Mouse (Mus musculus) neutrophil, adult 59 days (primary cell): ENCODE results near the gene Ankrd10. TPM values are rescaled to one million over a fixed set of nuclear protein-coding genes. Genes with fewer than 3 reads are reported as not detected.

ENCODE experiments used
- total RNA-seq, 2 experiments: library from RNA; stranded (reverse); gene quantifications; 1 replicate in 1 of 2; 2 replicates in 1 of 2; pipeline ENCODE4 v1.2.4; 2023

Ankrd10 gene
- total RNA-seq, result 10 to 100 TPM; 20.5 to 24.9 TPM

DNA sequence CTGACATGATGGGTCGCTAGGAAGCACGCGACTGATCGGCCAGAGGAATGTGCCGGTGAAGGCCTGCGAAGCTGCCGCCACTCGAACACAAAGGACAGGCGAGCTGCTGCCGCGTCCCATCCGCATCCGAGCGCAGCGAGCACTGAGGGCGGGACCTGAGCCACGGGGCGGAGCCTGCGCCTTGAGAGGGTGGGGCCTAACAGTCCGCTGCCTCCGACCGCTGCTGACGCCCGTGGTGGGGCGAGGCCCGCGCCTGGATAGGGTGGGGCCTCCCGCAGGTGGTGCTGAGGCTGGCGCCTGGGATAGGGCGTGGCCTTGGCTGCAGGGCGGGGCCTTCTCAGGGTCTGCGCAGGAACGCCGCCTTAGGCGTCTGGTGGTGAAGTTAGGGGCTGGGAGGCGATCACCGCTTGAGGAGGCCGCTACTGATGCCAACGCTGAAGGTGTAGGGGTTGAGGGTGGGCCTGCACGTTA lies at the start of gene Ankrd10:
TSS of gene Ankrd10 (minus strand) at position 147 of the 471 bp plus-strand sequence.

Other genes with a start within 250 kb of the Ankrd10 start
- 10 to 100 TPM; 21.7 to 24.8 TPM for gene Rab20, start 157.0 kb downstream of the Ankrd10 start, total RNA-seq
- 10 to 100 TPM; 31.6 to 35.5 TPM for gene Naxd, start 138.3 kb downstream of the Ankrd10 start, total RNA-seq
- gene Cars2, start 85.0 kb downstream of the Ankrd10 start, total RNA-seq, result 10 to 100 TPM; 19.9 to 26.5 TPM
- 10 to 100 TPM; 52.3 to 54.1 TPM for gene Ing1, start 80.2 kb downstream of the Ankrd10 start, total RNA-seq
- gene 1700016D06Rik, start 65.3 kb upstream of the Ankrd10 start, total RNA-seq, result not detected
- gene Arhgef7, start 92.0 kb upstream of the Ankrd10 start, total RNA-seq, result 10 to 100 TPM; 37.5 to 37.7 TPM
- gene Tex29, start 204.7 kb upstream of the Ankrd10 start, total RNA-seq, result not detected